Mouse (Mus musculus): ENCODE data around the gene Tas2r115. TPM values are rescaled to one million over a fixed set of nuclear protein-coding genes. Genes with fewer than 3 reads are reported as not detected.
"Not testable (repeated sequence)": the region's sequence is repeated elsewhere in the genome, so short reads cannot be mapped to it uniquely, and the experiment has no call there.

The Tas2r115 gene
- polyA plus RNA-seq, 2 experiments: not detected

DNA sequence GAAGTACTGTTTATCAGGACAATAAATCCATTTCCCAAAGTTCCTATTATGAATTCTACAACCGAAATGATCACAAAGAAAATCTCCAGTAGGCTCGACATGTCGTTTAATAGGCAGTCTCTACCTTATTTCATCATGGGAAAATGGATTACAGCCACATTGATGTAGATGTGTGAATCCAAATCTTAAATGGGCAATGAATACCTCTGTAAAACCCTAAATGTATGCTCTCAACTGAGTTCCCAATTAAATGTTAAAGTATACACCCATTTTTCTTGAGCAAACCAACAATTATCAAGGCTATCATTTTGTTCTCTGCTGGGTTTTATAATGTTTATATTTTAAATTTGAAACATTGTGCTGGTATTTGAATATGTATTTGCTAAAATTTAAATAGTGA lies 26.0 kb downstream of the Tas2r115 start, which contains the start of gene Tas2r122:
Tas2r122 (minus strand) TSS at position 101 of the 400 bp plus-strand sequence.
- H3K36me3 ChIP-seq (ENCODE audit: control insufficient read depth, insufficient read depth, low read length): no peaks in the 10 kb centered on the region
- H3K9me3 ChIP-seq (ENCODE audit: control insufficient read depth, low read length): no peaks in the 10 kb centered on the region
- H3K4me2 ChIP-seq (replicated peaks; ENCODE audit: low read depth, low read length, severe bottlenecking): no peak within 1 kb of the TSS
- no peaks in the 10 kb centered on the region for H3K4me1 ChIP-seq (ENCODE audit: control insufficient read depth, insufficient read depth, low read length)
- H3K27ac ChIP-seq (replicated peaks; ENCODE audit: low read depth, low read length): no peak within 1 kb of the TSS
- no peak for TF ChIP-seq POLR2A (IDR thresholded peaks at IDR 0.05; ENCODE audit: borderline replicate concordance, extremely low read depth, insufficient read depth, insufficient read length)
- no peak for ATAC-seq (ENCODE audit: low FRiP score, low read depth)
- no peak for DNase-seq (ENCODE audit: low spot score)
- no peaks in the 10 kb centered on the region for H3K27me3 ChIP-seq (ENCODE audit: control insufficient read depth, insufficient read depth, low read length)
- no peak within 1 kb of the TSS for H3K4me3 ChIP-seq (replicated peaks; ENCODE audit: low read length)
- no peak within 1 kb of the TSS for H3K9ac ChIP-seq (ENCODE audit: low read depth, low read length, severe bottlenecking)
- WGBS: 89% methylated on average over 3 of the region's 3 CpGs

DNA sequence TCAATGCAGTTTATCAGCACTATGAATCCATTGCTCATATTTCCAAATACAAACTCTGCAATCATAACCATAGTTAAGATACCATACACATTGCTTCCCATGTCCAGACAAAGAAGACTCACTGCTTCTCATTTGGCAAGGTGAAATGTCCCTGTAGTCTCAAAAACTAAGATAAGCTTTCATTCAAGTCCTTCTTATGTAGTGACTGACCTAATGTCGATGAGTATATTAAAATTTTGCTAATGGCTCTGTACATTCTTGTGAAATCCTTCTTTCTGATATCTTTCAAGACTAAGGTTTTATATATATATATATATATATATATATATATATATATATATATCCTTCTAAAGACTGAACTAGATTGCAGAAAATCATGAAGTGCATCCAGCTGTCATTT lies 36.9 kb downstream of the Tas2r115 start, which contains the start of gene Tas2r121:
Tas2r121 (minus strand) TSS at position 101 of the 400 bp plus-strand sequence.
- no peak for DNase-seq (ENCODE audit: low spot score)
- no peak within 1 kb of the TSS for H3K4me3 ChIP-seq (replicated peaks; ENCODE audit: low read length)
- no peak for ATAC-seq (ENCODE audit: low FRiP score, low read depth)
- H3K36me3 ChIP-seq (ENCODE audit: control insufficient read depth, insufficient read depth, low read length): no peaks in the 10 kb centered on the region
- H3K4me2 ChIP-seq (replicated peaks; ENCODE audit: low read depth, low read length, severe bottlenecking): no peak within 1 kb of the TSS
- no peaks in the 10 kb centered on the region for H3K27me3 ChIP-seq (ENCODE audit: control insufficient read depth, insufficient read depth, low read length)
- H3K27ac ChIP-seq (replicated peaks; ENCODE audit: low read depth, low read length): no peak within 1 kb of the TSS
- H3K9me3 ChIP-seq (ENCODE audit: control insufficient read depth, low read length): 0 out of 2 replicates have a peak, but pooled peaks cover 3% of the 10 kb centered on the region
- no peak for TF ChIP-seq POLR2A (IDR thresholded peaks at IDR 0.05; ENCODE audit: borderline replicate concordance, extremely low read depth, insufficient read depth, insufficient read length)
- WGBS: 78% methylated on average over 1 of the region's 1 CpGs
- H3K9ac ChIP-seq (ENCODE audit: low read depth, low read length, severe bottlenecking): no peak within 1 kb of the TSS
- H3K4me1 ChIP-seq (ENCODE audit: control insufficient read depth, insufficient read depth, low read length): no peaks in the 10 kb centered on the region

DNA sequence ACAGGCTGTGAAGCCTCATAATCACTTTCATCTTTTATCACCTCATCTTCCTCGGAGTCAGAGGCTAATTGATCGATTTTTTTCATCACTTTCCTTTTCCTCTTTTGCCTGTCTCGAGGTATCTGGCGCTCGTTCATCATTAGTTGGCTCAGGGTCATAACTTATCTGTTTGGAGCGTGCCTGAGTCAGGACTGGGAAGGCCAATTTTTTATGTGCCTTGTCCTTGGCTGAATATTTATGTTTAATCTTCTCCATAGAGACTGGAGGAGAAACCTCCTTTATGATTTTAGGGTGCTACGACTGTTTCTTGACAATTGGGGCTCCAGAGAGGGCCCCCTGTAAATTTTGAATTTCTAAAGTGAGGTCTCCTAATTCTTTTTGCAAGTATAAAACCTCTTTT lies 46.2 kb downstream of the Tas2r115 start:
- H3K27me3 ChIP-seq (ENCODE audit: control insufficient read depth, insufficient read depth, low read length); H3K4me1 ChIP-seq (ENCODE audit: control insufficient read depth, insufficient read depth, low read length); ATAC-seq (ENCODE audit: low FRiP score, low read depth); H3K36me3 ChIP-seq (ENCODE audit: control insufficient read depth, insufficient read depth, low read length); H3K4me3 ChIP-seq (replicated peaks; ENCODE audit: low read length); H3K9me3 ChIP-seq (ENCODE audit: control insufficient read depth, low read length); H3K27ac ChIP-seq (replicated peaks; ENCODE audit: low read depth, low read length); DNase-seq (ENCODE audit: low spot score); H3K9ac ChIP-seq (ENCODE audit: low read depth, low read length, severe bottlenecking); H3K4me2 ChIP-seq (replicated peaks; ENCODE audit: low read depth, low read length, severe bottlenecking): not testable (repeated sequence)
- WGBS: 85% methylated on average over 7 of the region's 7 CpGs

Other genes with a start within 250 kb of the Tas2r115 start
- gene Prh1, start 168.2 kb downstream of the Tas2r115 start, polyA plus RNA-seq (2012; rRNA removed): not detected in 2 replicates
- gene Prh1, start 168.2 kb downstream of the Tas2r115 start, polyA plus RNA-seq (2014; fragmentation: Nextera tagmentation; extraction: Ambion mirVana): not detected in 2 replicates
- not detected in 2 replicates for gene Prp2, start 142.1 kb downstream of the Tas2r115 start, polyA plus RNA-seq (2012; rRNA removed)
- not detected in 2 replicates for gene Prp2, start 142.1 kb downstream of the Tas2r115 start, polyA plus RNA-seq (2014; fragmentation: Nextera tagmentation; extraction: Ambion mirVana)
- gene A630073D07Rik, start 86.5 kb downstream of the Tas2r115 start, polyA plus RNA-seq (2012; rRNA removed): not detected in 2 replicates
- not detected in 2 replicates for gene A630073D07Rik, start 86.5 kb downstream of the Tas2r115 start, polyA plus RNA-seq (2014; fragmentation: Nextera tagmentation; extraction: Ambion mirVana)
- not detected in 2 replicates for gene Tas2r120, start 81.1 kb downstream of the Tas2r115 start, polyA plus RNA-seq (2012; rRNA removed)
- gene Tas2r120, start 81.1 kb downstream of the Tas2r115 start, polyA plus RNA-seq (2014; fragmentation: Nextera tagmentation; extraction: Ambion mirVana): not detected in 2 replicates
- gene Tas2r121, start 37.0 kb downstream of the Tas2r115 start, polyA plus RNA-seq (2012; rRNA removed): not detected in 2 replicates
- not detected in 2 replicates for gene Tas2r121, start 37.0 kb downstream of the Tas2r115 start, polyA plus RNA-seq (2014; fragmentation: Nextera tagmentation; extraction: Ambion mirVana)
- not detected in 2 replicates for gene Tas2r122, start 26.1 kb downstream of the Tas2r115 start, polyA plus RNA-seq (2012; rRNA removed)
- not detected in 2 replicates for gene Tas2r122, start 26.1 kb downstream of the Tas2r115 start, polyA plus RNA-seq (2014; fragmentation: Nextera tagmentation; extraction: Ambion mirVana)
- gene Tas2r124, start 16.7 kb upstream of the Tas2r115 start, polyA plus RNA-seq (2012; rRNA removed): not detected in 2 replicates
- gene Tas2r124, start 16.7 kb upstream of the Tas2r115 start, polyA plus RNA-seq (2014; fragmentation: Nextera tagmentation; extraction: Ambion mirVana): not detected in 2 replicates
- not detected in 2 replicates for gene Tas2r102, start 24.1 kb upstream of the Tas2r115 start, polyA plus RNA-seq (2012; rRNA removed)
- gene Tas2r102, start 24.1 kb upstream of the Tas2r115 start, polyA plus RNA-seq (2014; fragmentation: Nextera tagmentation; extraction: Ambion mirVana): not detected in 2 replicates
- gene Tas2r136, start 40.1 kb upstream of the Tas2r115 start, polyA plus RNA-seq (2012; rRNA removed): not detected in 2 replicates
- not detected in 2 replicates for gene Tas2r136, start 40.1 kb upstream of the Tas2r115 start, polyA plus RNA-seq (2014; fragmentation: Nextera tagmentation; extraction: Ambion mirVana)
- gene Tas2r117, start 64.8 kb upstream of the Tas2r115 start, polyA plus RNA-seq (2012; rRNA removed): not detected in 2 replicates
- gene Tas2r117, start 64.8 kb upstream of the Tas2r115 start, polyA plus RNA-seq (2014; fragmentation: Nextera tagmentation; extraction: Ambion mirVana): not detected in 2 replicates
- not detected in 2 replicates for gene Tas2r123, start 109.1 kb upstream of the Tas2r115 start, polyA plus RNA-seq (2012; rRNA removed)
- not detected in 2 replicates for gene Tas2r123, start 109.1 kb upstream of the Tas2r115 start, polyA plus RNA-seq (2014; fragmentation: Nextera tagmentation; extraction: Ambion mirVana)
- not detected in 2 replicates for gene Tas2r116, start 117.4 kb upstream of the Tas2r115 start, polyA plus RNA-seq (2012; rRNA removed)
- not detected in 2 replicates for gene Tas2r116, start 117.4 kb upstream of the Tas2r115 start, polyA plus RNA-seq (2014; fragmentation: Nextera tagmentation; extraction: Ambion mirVana)
- not detected in 2 replicates for gene Tas2r110, start 130.0 kb upstream of the Tas2r115 start, polyA plus RNA-seq (2012; rRNA removed)
- gene Tas2r110, start 130.0 kb upstream of the Tas2r115 start, polyA plus RNA-seq (2014; fragmentation: Nextera tagmentation; extraction: Ambion mirVana): not detected in 2 replicates
- gene Tas2r113, start 155.0 kb upstream of the Tas2r115 start, polyA plus RNA-seq (2012; rRNA removed): not detected in 2 replicates
- not detected in 2 replicates for gene Tas2r113, start 155.0 kb upstream of the Tas2r115 start, polyA plus RNA-seq (2014; fragmentation: Nextera tagmentation; extraction: Ambion mirVana)
- not detected in 2 replicates for gene Tas2r125, start 171.6 kb upstream of the Tas2r115 start, polyA plus RNA-seq (2012; rRNA removed)
- gene Tas2r125, start 171.6 kb upstream of the Tas2r115 start, polyA plus RNA-seq (2014; fragmentation: Nextera tagmentation; extraction: Ambion mirVana): not detected in 2 replicates
- gene Tas2r129, start 213.1 kb upstream of the Tas2r115 start, polyA plus RNA-seq (2012; rRNA removed): not detected in 2 replicates
- gene Tas2r129, start 213.1 kb upstream of the Tas2r115 start, polyA plus RNA-seq (2014; fragmentation: Nextera tagmentation; extraction: Ambion mirVana): not detected in 2 replicates
- not detected in 2 replicates for gene Tas2r131, start 219.9 kb upstream of the Tas2r115 start, polyA plus RNA-seq (2012; rRNA removed)
- not detected in 2 replicates for gene Tas2r131, start 219.9 kb upstream of the Tas2r115 start, polyA plus RNA-seq (2014; fragmentation: Nextera tagmentation; extraction: Ambion mirVana)
- gene Tas2r109, start 242.9 kb upstream of the Tas2r115 start, polyA plus RNA-seq (2012; rRNA removed): not detected in 2 replicates
- gene Tas2r109, start 242.9 kb upstream of the Tas2r115 start, polyA plus RNA-seq (2014; fragmentation: Nextera tagmentation; extraction: Ambion mirVana): not detected in 2 replicates

All from limb, embryonic 14.5 days (tissue).